Mouse (Mus musculus): ENCODE results near the gene Rbl1. TPM values are rescaled to one million over a fixed set of nuclear protein-coding genes. Genes with fewer than 3 reads are reported as not detected.
"Not testable (repeated sequence)": the region's sequence is repeated elsewhere in the genome, so short reads cannot be mapped to it uniquely, and the experiment has no call there.

Rbl1 gene
- polyA plus RNA-seq, 1 experiment from 2014 or later, result 15.6 TPM

DNA sequence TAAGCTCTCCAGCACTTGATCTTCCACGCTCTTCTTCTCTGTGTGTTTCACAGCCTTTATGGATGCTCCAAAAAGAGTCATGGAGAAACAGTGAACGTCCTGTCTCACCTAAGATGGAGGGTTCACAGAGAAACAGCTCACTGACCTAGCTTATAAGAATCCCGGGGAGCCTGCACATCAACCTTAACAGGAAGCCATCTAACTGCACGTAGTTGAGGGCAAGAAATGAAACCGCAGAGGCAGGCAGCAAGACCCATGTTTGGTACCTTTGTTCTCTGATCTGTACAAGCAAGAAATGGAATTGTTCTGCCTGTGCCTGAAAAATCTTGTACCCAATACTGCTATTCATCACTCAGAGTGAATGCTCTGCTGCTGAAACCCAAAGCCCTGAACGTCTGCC, 15.8 kb upstream of the Rbl1 start:
- DNase-seq (ENCODE audit: low spot score), result no peak
- Histone ChIP-seq H3K4me2 (ENCODE audit: low read length) (no peak overlapping the region), H3K4me3 (replicated peaks; ENCODE audit: low read depth, low read length) (no peak overlapping the region), H3K36me3 (ENCODE audit: insufficient read depth, low read length) (no peaks in the 10 kb centered on the region), H3K9me3 (replicated peaks; ENCODE audit: low read length) (no peaks in the 10 kb centered on the region), H3K27ac (no peak overlapping the region), H3K9ac (ENCODE audit: low read depth, low read length) (no peak overlapping the region), H3K27me3 (ENCODE audit: insufficient read depth, low read length) (no peaks in the 10 kb centered on the region), H3K4me1 (replicated peaks; ENCODE audit: insufficient read depth, low read length) (no peaks in the 10 kb centered on the region)
- 84% methylated on average over 6 of the region's 6 CpGs for WGBS
- TF ChIP-seq CTCF (IDR thresholded peaks at IDR 0.05; ENCODE audit: low read depth), result no peak
- ATAC-seq (replicated peaks; ENCODE audit: low FRiP score, low read depth), result no peak

DNA sequence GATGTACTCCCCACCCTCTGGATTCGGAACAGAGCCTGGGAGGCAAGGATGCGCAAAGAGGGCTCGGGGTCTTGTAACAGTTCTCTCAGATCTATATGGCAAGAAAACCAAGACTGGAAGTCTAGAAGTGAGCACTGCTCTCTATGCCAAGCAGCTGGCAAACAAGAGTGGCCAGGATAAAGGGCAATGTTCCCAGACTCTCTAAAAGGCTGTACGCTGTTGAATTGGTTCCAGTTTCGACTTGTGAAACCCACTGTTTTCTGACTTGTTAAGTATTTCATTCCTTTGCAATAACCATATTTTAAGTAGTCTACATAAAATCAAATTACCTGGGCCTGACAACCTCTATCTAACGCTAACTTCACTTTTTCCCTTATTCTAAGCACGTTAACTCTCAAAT, 7.4 kb upstream of the Rbl1 start:
- Histone ChIP-seq H3K9me3 (replicated peaks; ENCODE audit: low read length) (no peaks in the 10 kb centered on the region), H3K4me1 (replicated peaks; ENCODE audit: insufficient read depth, low read length) (no peaks in the 10 kb centered on the region), H3K4me3 (replicated peaks; ENCODE audit: low read depth, low read length) (no peak overlapping the region), H3K36me3 (ENCODE audit: insufficient read depth, low read length) (no peaks in the 10 kb centered on the region), H3K9ac (ENCODE audit: low read depth, low read length) (no peak overlapping the region), H3K4me2 (ENCODE audit: low read length) (no peak overlapping the region), H3K27me3 (ENCODE audit: insufficient read depth, low read length) (no peaks in the 10 kb centered on the region), H3K27ac (no peak overlapping the region)
- no peak for TF ChIP-seq CTCF (IDR thresholded peaks at IDR 0.05; ENCODE audit: low read depth)
- no peak for DNase-seq (ENCODE audit: low spot score)
- 91% methylated on average over 7 of the region's 7 CpGs for WGBS
- no peak for ATAC-seq (replicated peaks; ENCODE audit: low FRiP score, low read depth)

DNA sequence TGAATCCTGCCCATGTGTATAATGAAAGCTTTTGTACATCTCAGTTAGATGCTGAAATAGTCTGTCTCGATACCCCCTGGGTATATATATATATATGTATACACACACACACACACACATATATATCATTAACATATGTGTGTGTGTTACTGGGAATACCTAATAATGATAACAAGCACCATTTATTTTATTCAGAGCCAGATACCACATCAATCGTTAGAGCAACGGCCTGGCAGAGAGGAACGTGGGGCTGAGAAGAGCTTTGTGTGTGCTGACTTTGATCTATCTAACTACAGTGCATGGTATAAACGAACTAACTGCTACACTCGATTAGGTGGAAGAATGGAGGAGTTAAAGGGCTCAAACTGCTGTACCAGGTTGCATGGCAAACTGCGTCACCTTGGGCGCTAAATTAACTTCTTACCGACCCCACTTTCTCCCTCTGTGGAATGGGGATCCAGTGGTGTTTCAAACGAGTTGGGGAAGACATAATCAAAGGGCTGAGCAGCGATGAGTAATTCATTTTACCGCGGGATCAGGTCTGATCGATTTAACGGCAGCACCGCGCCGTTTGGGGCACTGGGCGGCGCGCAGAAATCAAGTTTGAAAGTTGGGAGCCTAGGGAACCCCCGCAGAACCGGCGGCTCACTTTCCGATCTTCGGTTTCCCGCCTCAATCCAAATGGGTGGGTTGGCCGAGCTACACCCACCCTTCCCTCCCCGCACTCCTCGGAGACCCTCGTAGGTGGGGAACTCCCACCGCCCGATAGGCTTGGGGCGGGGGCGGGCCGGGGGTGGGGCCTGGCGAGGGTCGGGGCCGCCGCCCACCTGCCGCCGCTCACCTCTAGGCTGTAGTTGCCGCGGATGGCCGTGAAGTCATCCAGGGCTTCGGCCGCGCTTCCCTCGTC, 622 bp downstream of the Rbl1 start:
- no peak; the same call in none of the 2 replicates for ATAC-seq (replicated peaks; ENCODE audit: low FRiP score, low read depth)
- H3K4me1 ChIP-seq (replicated peaks; ENCODE audit: insufficient read depth, low read length), result no peaks in the 10 kb centered on the region

DNA sequence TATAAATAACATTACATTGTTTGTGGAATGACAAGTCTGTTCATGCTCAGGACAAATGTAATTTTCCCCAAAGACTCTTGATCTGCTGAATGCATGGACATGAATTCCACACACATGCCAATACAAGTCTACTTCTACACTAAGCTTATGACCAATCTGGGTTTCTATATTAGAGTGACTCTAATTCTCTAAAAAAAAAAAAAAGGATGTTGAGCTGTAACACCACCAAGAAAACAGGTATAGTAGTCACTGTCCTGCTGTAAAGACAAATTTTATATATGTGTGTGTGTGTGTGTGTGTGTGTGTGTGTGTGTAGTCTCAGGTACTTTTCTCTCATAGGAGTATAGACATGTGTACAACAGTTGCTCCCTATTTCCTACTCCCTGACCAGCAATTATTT, 1.3 kb downstream of the Rbl1 start:
- no peak overlapping the region for H3K27ac ChIP-seq
- H3K9me3 ChIP-seq (replicated peaks; ENCODE audit: low read length), result no peaks in the 10 kb centered on the region
- no peak for DNase-seq (ENCODE audit: low spot score)
- H3K27me3 ChIP-seq (ENCODE audit: insufficient read depth, low read length), result no peaks in the 10 kb centered on the region
- no peaks in the 10 kb centered on the region for H3K36me3 ChIP-seq (ENCODE audit: insufficient read depth, low read length)
- no peak overlapping the region for H3K9ac ChIP-seq (ENCODE audit: low read depth, low read length)
- TF ChIP-seq CTCF (IDR thresholded peaks at IDR 0.05; ENCODE audit: low read depth), result no peak
- no peak for ATAC-seq (replicated peaks; ENCODE audit: low FRiP score, low read depth)
- H3K4me3 ChIP-seq (replicated peaks; ENCODE audit: low read depth, low read length), result no peak overlapping the region
- peak overlapping the region; percentile 84 for H3K4me2 ChIP-seq (ENCODE audit: low read length)
- H3K4me1 ChIP-seq (replicated peaks; ENCODE audit: insufficient read depth, low read length), result no peaks in the 10 kb centered on the region

More for the DNA sequence above, 622 bp downstream of the Rbl1 start:
- Histone ChIP-seq H3K27me3 (ENCODE audit: insufficient read depth, low read length) (no peaks in the 10 kb centered on the region), H3K4me2 (ENCODE audit: low read length) (peak overlapping the region; percentile 84), H3K4me3 (replicated peaks; ENCODE audit: low read depth, low read length) (peak overlapping the region; percentile 85), H3K9ac (ENCODE audit: low read depth, low read length) (peak overlapping the region; percentile 88), H3K9me3 (replicated peaks; ENCODE audit: low read length) (no peaks in the 10 kb centered on the region), H3K27ac (peak overlapping the region; percentile 95), H3K36me3 (ENCODE audit: insufficient read depth, low read length) (no peaks in the 10 kb centered on the region)
- WGBS, result 1% methylated on average over 49 of the region's 49 CpGs
- peak; percentile 59 for DNase-seq (ENCODE audit: low spot score)
- TF ChIP-seq CTCF (IDR thresholded peaks at IDR 0.05; ENCODE audit: low read depth), result no peak

- WGBS, result 69% methylated on average over 6 of the region's 6 CpGs
- Histone ChIP-seq H3K4me2 (ENCODE audit: low read length) (no peak overlapping the region), H3K4me1 (replicated peaks; ENCODE audit: insufficient read depth, low read length) (no peaks in the 10 kb centered on the region), H3K9me3 (replicated peaks; ENCODE audit: low read length) (no peaks in the 10 kb centered on the region), H3K27me3 (ENCODE audit: insufficient read depth, low read length) (no peaks in the 10 kb centered on the region), H3K9ac (ENCODE audit: low read depth, low read length) (no peak overlapping the region), H3K36me3 (ENCODE audit: insufficient read depth, low read length) (no peaks in the 10 kb centered on the region; the same call in 1 of the 2 replicates), H3K27ac (no peak overlapping the region), H3K4me3 (replicated peaks; ENCODE audit: low read depth, low read length) (no peak overlapping the region)
- DNase-seq (ENCODE audit: low spot score) (no peak), ATAC-seq (replicated peaks; ENCODE audit: low FRiP score, low read depth) (no peak)
- no peak for TF ChIP-seq CTCF (IDR thresholded peaks at IDR 0.05; ENCODE audit: low read depth)
Measured at GRCm38 (mm10) chr2:157202361-157202760, 2.0 kb downstream of the Rbl1 start.

DNA sequence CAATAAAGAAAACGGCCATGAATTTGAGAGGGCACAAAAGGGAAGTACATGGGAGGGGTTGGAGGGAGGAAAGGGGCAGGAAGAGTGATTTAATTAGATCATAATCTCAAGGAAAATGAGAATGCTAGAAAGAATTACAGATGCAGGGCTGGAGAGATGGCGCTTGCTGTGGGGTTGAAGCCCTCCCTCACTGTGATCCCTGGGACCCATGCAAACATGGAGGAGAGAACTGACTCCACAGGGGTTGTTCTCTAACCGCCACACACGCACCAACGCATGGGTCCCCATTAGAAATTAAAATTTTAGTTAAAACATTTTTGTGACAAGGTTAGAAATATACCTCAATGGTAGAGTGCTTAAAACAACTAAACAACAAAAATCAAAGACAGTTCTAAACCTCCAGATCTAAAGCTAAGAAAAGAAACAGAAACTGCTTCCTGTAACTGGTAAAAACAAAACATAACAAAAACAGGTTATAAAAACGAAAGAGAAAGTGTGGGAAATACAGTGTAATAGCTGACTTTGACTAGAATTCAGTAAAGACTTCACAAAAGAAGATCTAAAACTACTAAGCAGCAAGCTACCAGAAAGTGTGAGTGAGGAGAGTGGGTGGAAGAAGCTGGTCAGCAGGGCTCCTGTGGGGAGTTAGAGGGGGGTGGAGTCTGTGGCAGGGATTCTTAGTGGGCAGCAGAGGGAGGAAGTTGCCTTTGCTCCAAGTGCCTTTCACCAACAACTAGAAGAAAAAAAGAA, 3.1 kb downstream of the Rbl1 start:
- WGBS, result 70% methylated on average over 6 of the region's 6 CpGs
- ATAC-seq (replicated peaks; ENCODE audit: low FRiP score, low read depth) (no peak), DNase-seq (ENCODE audit: low spot score) (peak; percentile 59)
- Histone ChIP-seq H3K27ac (peak overlapping the region; percentile 47), H3K4me3 (replicated peaks; ENCODE audit: low read depth, low read length) (no peak overlapping the region), H3K9ac (ENCODE audit: low read depth, low read length) (no peak overlapping the region; the same call in 1 of the 2 replicates), H3K36me3 (ENCODE audit: insufficient read depth, low read length) (no peaks in the 10 kb centered on the region; the same call in 1 of the 2 replicates), H3K4me1 (replicated peaks; ENCODE audit: insufficient read depth, low read length) (no peaks in the 10 kb centered on the region), H3K27me3 (ENCODE audit: insufficient read depth, low read length) (no peaks in the 10 kb centered on the region), H3K4me2 (ENCODE audit: low read length) (peak overlapping the region; percentile 30), H3K9me3 (replicated peaks; ENCODE audit: low read length) (no peaks in the 10 kb centered on the region)
- TF ChIP-seq CTCF (IDR thresholded peaks at IDR 0.05; ENCODE audit: low read depth), result 0 out of 2 replicates have a peak, but pooled peaks have one; percentile 16

GRCm38 (mm10) chr2:157198405-157198804, 5.9 kb downstream of the Rbl1 start:
- H3K9me3 ChIP-seq (replicated peaks; ENCODE audit: low read length); H3K4me1 ChIP-seq (replicated peaks; ENCODE audit: insufficient read depth, low read length); H3K4me3 ChIP-seq (replicated peaks; ENCODE audit: low read depth, low read length); H3K27me3 ChIP-seq (ENCODE audit: insufficient read depth, low read length); DNase-seq (ENCODE audit: low spot score); ATAC-seq (replicated peaks; ENCODE audit: low FRiP score, low read depth); H3K9ac ChIP-seq (ENCODE audit: low read depth, low read length); H3K27ac ChIP-seq; H3K4me2 ChIP-seq (ENCODE audit: low read length): not testable (repeated sequence)
- H3K36me3 ChIP-seq (ENCODE audit: insufficient read depth, low read length), result peaks cover 11% of the 10 kb centered on the region
- 97% methylated on average over 11 of the region's 11 CpGs for WGBS
